14 mouse cellular contexts compared by ENCODE assay signal in the genomic region with DNA sequence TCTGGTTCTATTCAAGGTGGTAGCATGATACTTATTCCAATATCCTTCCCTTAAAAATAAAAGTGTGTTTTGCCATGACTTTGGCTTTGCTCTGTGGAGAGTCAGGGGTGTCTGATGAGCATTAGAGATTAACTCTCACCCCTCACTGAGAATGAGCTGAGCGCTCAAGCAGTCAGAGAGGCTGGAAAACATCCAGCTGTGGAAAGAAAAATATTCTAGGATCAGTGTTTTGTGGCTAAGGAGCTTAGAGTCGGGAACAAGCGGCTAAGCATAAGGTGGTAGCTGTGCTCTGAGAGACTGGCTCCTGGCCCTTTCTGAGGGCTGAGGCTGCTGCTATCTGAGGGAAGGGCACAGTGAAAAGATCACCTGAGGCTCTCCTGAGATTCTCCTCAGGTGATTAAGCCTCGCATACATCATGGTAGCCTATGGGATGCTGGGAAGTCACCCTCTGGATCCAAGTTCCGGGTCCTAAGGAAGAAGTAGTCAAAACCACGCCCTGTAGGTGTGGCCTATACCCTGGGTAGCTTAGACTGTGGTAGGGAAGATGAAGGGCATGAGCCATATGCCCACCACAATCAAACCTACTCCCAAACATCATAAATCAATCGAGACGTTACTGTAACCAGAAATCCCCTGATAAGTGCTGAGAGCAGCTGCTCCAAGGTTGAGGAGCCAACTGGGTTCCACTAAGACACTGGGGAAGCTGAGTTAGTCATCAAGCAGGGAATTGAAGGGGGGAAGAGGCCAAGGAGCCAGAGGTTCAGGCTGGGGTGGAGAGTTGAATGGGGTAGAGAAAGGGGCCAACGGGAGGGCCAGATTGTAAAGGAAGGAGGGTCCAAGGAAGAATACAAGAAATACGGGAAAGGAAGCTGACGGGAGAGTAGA.
DNase-seq lines count a peak whose midpoint lies in the region; ATAC-seq and TF ChIP-seq lines count a peak whose summit lies in the region.
"Had no signal": no experiment of that assay in that cellular context is flagged by ENCODE, and none has a peak within 500 bp of the region (broad histone marks: within the 10 kb centered on the region; RNA-seq: fewer than 3 reads in every experiment).

No protein-coding gene starts in this region.

- no peak for TF ChIP-seq CTCF in lung, embryonic 14.5 days (IDR thresholded peaks at IDR 0.05; ENCODE audit: low read depth)

- H3K4me1 ChIP-seq in heart, embryonic 16.5 days (ENCODE audit: control insufficient read depth, insufficient read depth, low read length), result peaks cover 28% of the 10 kb centered on the region
- H3K4me1 ChIP-seq in lung, embryonic 14.5 days (ENCODE audit: insufficient read depth), result peaks cover 24% of the 10 kb centered on the region
- H3K4me1 ChIP-seq in embryonic facial prominence, embryonic 13.5 days, result peaks cover 42% of the 10 kb centered on the region
- H3K4me1 ChIP-seq in limb, embryonic 15.5 days, result peaks cover 35% of the 10 kb centered on the region

- no peak overlapping the region for H3K4me2 ChIP-seq in heart, embryonic 16.5 days (ENCODE audit: low read depth, low read length)
- H3K4me2 ChIP-seq in lung, embryonic 14.5 days, result no peak overlapping the region
- no peak overlapping the region for H3K4me2 ChIP-seq in embryonic facial prominence, embryonic 13.5 days
- no peak overlapping the region for H3K4me2 ChIP-seq in limb, embryonic 15.5 days
- H3K4me2 ChIP-seq: forebrain, embryonic 13.5 days; midbrain, embryonic 12.5 days had no signal

- H3K36me3 ChIP-seq in heart, embryonic 16.5 days (ENCODE audit: control insufficient read depth, insufficient read depth), result no peaks in the 10 kb centered on the region
- H3K36me3 ChIP-seq in lung, embryonic 14.5 days (ENCODE audit: insufficient read depth), result no peaks in the 10 kb centered on the region
- H3K36me3 ChIP-seq in embryonic facial prominence, embryonic 13.5 days, result no peaks in the 10 kb centered on the region
- no peaks in the 10 kb centered on the region for H3K36me3 ChIP-seq in limb, embryonic 15.5 days
- H3K36me3 ChIP-seq: midbrain, embryonic 12.5 days had no signal

- H3K9me3 ChIP-seq in heart, embryonic 16.5 days (replicated peaks; ENCODE audit: control insufficient read depth, low read length), result no peaks in the 10 kb centered on the region
- H3K9me3 ChIP-seq in lung, embryonic 14.5 days (ENCODE audit: low read depth, low read length), result no peaks in the 10 kb centered on the region
- no peaks in the 10 kb centered on the region for H3K9me3 ChIP-seq in embryonic facial prominence, embryonic 13.5 days
- no peaks in the 10 kb centered on the region for H3K9me3 ChIP-seq in limb, embryonic 15.5 days
- H3K9me3 ChIP-seq: forebrain, embryonic 13.5 days; midbrain, embryonic 12.5 days had no signal

- no peak for DNase-seq in heart, adult 18-20 months
- peak; percentile 68 for DNase-seq in lung, embryonic 14.5 days
- DNase-seq in lung, postnatal 14 days, result no peak
- DNase-seq in retina, embryonic 14.5 days (ENCODE audit: low spot score), result no peak
- DNase-seq: cerebellum, adult 18-20 months; embryo, embryonic 11 days; gastrocnemius, postnatal 25 days; lung, postnatal 10 days had no signal

- WGBS in heart, embryonic 16.5 days, result 71% methylated on average over 11 of the region's 11 CpGs
- 49% methylated on average over 11 of the region's 11 CpGs for WGBS in lung, embryonic 14.5 days
- 64% methylated on average over 11 of the region's 11 CpGs for WGBS in embryonic facial prominence, embryonic 13.5 days
- WGBS in limb, embryonic 15.5 days, result 52% methylated on average over 11 of the region's 11 CpGs

- H3K4me3 ChIP-seq in heart, embryonic 16.5 days (ENCODE audit: low read length), result no peak overlapping the region
- H3K4me3 ChIP-seq in lung, embryonic 14.5 days (ENCODE audit: low read depth, low read length), result no peak overlapping the region
- H3K4me3 ChIP-seq in embryonic facial prominence, embryonic 13.5 days, result no peak overlapping the region
- no peak overlapping the region for H3K4me3 ChIP-seq in limb, embryonic 15.5 days
- H3K4me3 ChIP-seq: forebrain, embryonic 13.5 days; midbrain, embryonic 12.5 days had no signal

- H3K27me3 ChIP-seq in heart, embryonic 16.5 days (ENCODE audit: control insufficient read depth, insufficient read depth, low read length), result no peaks in the 10 kb centered on the region
- H3K27me3 ChIP-seq in lung, embryonic 14.5 days (ENCODE audit: insufficient read depth, low read length), result no peaks in the 10 kb centered on the region
- no peaks in the 10 kb centered on the region for H3K27me3 ChIP-seq in embryonic facial prominence, embryonic 13.5 days
- no peaks in the 10 kb centered on the region for H3K27me3 ChIP-seq in limb, embryonic 15.5 days
- H3K27me3 ChIP-seq: forebrain, embryonic 13.5 days; midbrain, embryonic 12.5 days had no signal

- H3K27ac ChIP-seq in heart, embryonic 16.5 days (ENCODE audit: low read length), result peak overlapping the region; percentile 33; the same call in 1 of the 2 replicates
- no peak overlapping the region for H3K27ac ChIP-seq in lung, embryonic 14.5 days (ENCODE audit: low read depth)
- H3K27ac ChIP-seq in embryonic facial prominence, embryonic 13.5 days, result peak overlapping the region; percentile 51
- H3K27ac ChIP-seq in limb, embryonic 15.5 days, result peak overlapping the region; percentile 75
- H3K27ac ChIP-seq: forebrain, embryonic 13.5 days; midbrain, embryonic 12.5 days had no signal

- no peak for ATAC-seq in heart, embryonic 16.5 days (replicated peaks; ENCODE audit: extremely low read depth, insufficient read depth, low FRiP score)
- ATAC-seq in lung, embryonic 14.5 days (ENCODE audit: insufficient read depth), result no peak
- peak; percentile 20; the same call in 1 of the 2 replicates for ATAC-seq in embryonic facial prominence, embryonic 13.5 days (ENCODE audit: insufficient number of reproducible peaks, insufficient read depth, low FRiP score, low TSS enrichment, low read depth)
- ATAC-seq in limb, embryonic 15.5 days (ENCODE audit: insufficient number of reproducible peaks, low FRiP score, low TSS enrichment, low read depth), result 0 out of 2 replicates have a peak, but pooled peaks have one; percentile 7
- ATAC-seq: forebrain, embryonic 13.5 days; hindbrain, embryonic 16.5 days had no signal

- H3K9ac ChIP-seq in heart, embryonic 16.5 days (ENCODE audit: low read length), result no peak overlapping the region
- H3K9ac ChIP-seq in lung, embryonic 14.5 days, result no peak overlapping the region
- H3K9ac ChIP-seq in embryonic facial prominence, embryonic 13.5 days, result no peak overlapping the region
- H3K9ac ChIP-seq in limb, embryonic 15.5 days, result no peak overlapping the region
- H3K9ac ChIP-seq: forebrain, embryonic 13.5 days; midbrain, embryonic 12.5 days had no signal

Comparison
In these comparisons a context has a peak if more than half of its experiments do, and no peak if none do; other contexts are left out.
1. ATAC-seq: peak in embryonic facial prominence, embryonic 13.5 days (single experiment) and limb, embryonic 15.5 days (single experiment); none in heart, embryonic 16.5 days (single experiment) and lung, embryonic 14.5 days (single experiment).